Mouse (Mus musculus) forebrain, embryonic 15.5 days (tissue): ENCODE data around the gene Tgfbr3. TPM values are rescaled to one million over a fixed set of nuclear protein-coding genes. Genes with fewer than 3 reads are reported as not detected.

Source experiments
- ATAC-seq: fragments of 200-750 bp; cut with Nextera tagmentation; replicated peaks from 2 replicates; pipeline ENCODE4 v1.8.0; 2017; ENCODE audit warnings: mild to moderate bottlenecking, moderate TSS enrichment, moderate library complexity
- H3K27ac ChIP-seq: fragments of 300-500 bp; sonication (generic); replicated peaks from 2 replicates; pipeline ENCODE4 v1.5.1; 2015; ENCODE audit warnings: mild to moderate bottlenecking, inconsistent platforms
- H3K27me3 ChIP-seq: fragments of 300-500 bp; sonication (generic); 2 replicates; pipeline ENCODE4 v1.6.1; 2015; ENCODE audit warnings: inconsistent platforms
- H3K36me3 ChIP-seq: fragments of 300-500 bp; sonication (generic); 2 replicates; pipeline ENCODE4 v1.6.1; 2015; ENCODE audit warnings: mild to moderate bottlenecking, inconsistent platforms
- H3K4me1 ChIP-seq: fragments of 300-500 bp; sonication (generic); 2 replicates; pipeline ENCODE4 v1.6.1; 2015; ENCODE audit warnings: inconsistent platforms
- H3K4me2 ChIP-seq: fragments of 300-500 bp; sonication (generic); replicated peaks from 2 replicates; pipeline ENCODE4 v1.6.1; 2015; ENCODE audit warnings: mild to moderate bottlenecking, inconsistent platforms
- H3K4me3 ChIP-seq: fragments of 300-500 bp; sonication (generic); 2 replicates; pipeline ENCODE4 v1.5.1; 2015; ENCODE audit warnings: mild to moderate bottlenecking, inconsistent platforms
- H3K9ac ChIP-seq: fragments of 300-500 bp; sonication (generic); replicated peaks from 2 replicates; pipeline ENCODE4 v1.6.1; 2015; ENCODE audit warnings: mild to moderate bottlenecking, inconsistent platforms
- H3K9me3 ChIP-seq: fragments of 300-500 bp; sonication (generic); 2 replicates; pipeline ENCODE4 v1.6.1; 2016; ENCODE audit warnings: inconsistent platforms
- WGBS: fragments of 180-500 bp; shearing (Covaris S2); methylation state at CpG from one replicate; pipeline ENCODE4 v1.1.7; 2015; ENCODE audit warnings: mixed read lengths; 5-methylcytosine and 5-hydroxymethylcytosine counted together
- polyA plus RNA-seq: library from polyadenylated mRNA; unstranded; fragments of >200 nt; fragmentation: Nextera tagmentation; extraction: Ambion mirVana; gene quantifications from 2 replicates; pipeline ENCODE4 v1.2.1, GENCODE M21; 2015

The Tgfbr3 gene
- polyA plus RNA-seq, 1 experiment from 2014 or later = 2.0 TPM

- H3K9ac ChIP-seq = no peak overlapping the region
- peak overlapping the region; percentile 36 for H3K4me2 ChIP-seq
- H3K36me3 ChIP-seq = no peaks in the 10 kb centered on the region
- 0 out of 2 replicates have a peak overlapping the region, but pooled peaks have one; percentile 6 for H3K4me3 ChIP-seq
- peak; percentile 85 for ATAC-seq
- WGBS = 14% methylated on average over 12 of the region's 12 CpGs
- H3K27me3 ChIP-seq = peaks cover 6% of the 10 kb centered on the region; the same call in 1 of the 2 replicates
- peak overlapping the region; percentile 54 for H3K27ac ChIP-seq
- H3K4me1 ChIP-seq = peaks cover 9% of the 10 kb centered on the region
- H3K9me3 ChIP-seq = no peaks in the 10 kb centered on the region
Observed at GRCm38 (mm10) chr5:107087829-107088808, 201.3 kb downstream of the Tgfbr3 start.

DNA sequence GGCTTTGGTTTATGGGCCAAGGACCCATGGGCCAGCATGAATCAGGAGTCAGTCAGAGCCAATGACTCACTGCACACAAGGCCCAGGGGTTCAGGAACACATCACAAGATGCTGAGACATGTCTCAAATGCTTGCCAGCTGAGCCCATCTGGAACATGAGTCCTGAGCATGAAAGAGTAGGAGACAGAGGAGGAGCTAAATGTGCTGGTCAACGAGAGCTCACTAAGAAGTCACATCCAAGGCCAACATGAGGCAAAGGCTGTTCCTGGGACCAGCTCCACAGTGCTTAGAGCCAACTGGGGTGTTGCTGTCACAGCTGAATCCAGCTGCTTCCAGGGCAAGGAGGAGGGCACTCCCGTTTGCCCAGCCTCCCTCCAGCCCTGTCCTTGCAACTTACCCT is 202.1 kb downstream of the Tgfbr3 start:
- no peak overlapping the region for H3K9ac ChIP-seq
- H3K9me3 ChIP-seq = no peaks in the 10 kb centered on the region
- H3K27me3 ChIP-seq = peaks cover 4% of the 10 kb centered on the region; the same call in 1 of the 2 replicates
- no peak overlapping the region for H3K4me2 ChIP-seq
- no peak for ATAC-seq
- no peak overlapping the region for H3K27ac ChIP-seq
- WGBS = 54% methylated on average over 2 of the region's 2 CpGs
- peaks cover 9% of the 10 kb centered on the region for H3K4me1 ChIP-seq
- no peak overlapping the region for H3K4me3 ChIP-seq
- H3K36me3 ChIP-seq = no peaks in the 10 kb centered on the region

GRCm38 (mm10) chr5:107086166-107086565 is 203.3 kb downstream of the Tgfbr3 start:
- 80% methylated on average over 5 of the region's 5 CpGs for WGBS
- ATAC-seq = no peak
- Histone ChIP-seq H3K36me3 (no peaks in the 10 kb centered on the region), H3K4me1 (peaks cover 9% of the 10 kb centered on the region), H3K9ac (no peak overlapping the region), H3K27ac (no peak overlapping the region), H3K9me3 (no peaks in the 10 kb centered on the region), H3K27me3 (peaks cover 4% of the 10 kb centered on the region; the same call in 1 of the 2 replicates), H3K4me2 (no peak overlapping the region), H3K4me3 (no peak overlapping the region)

DNA sequence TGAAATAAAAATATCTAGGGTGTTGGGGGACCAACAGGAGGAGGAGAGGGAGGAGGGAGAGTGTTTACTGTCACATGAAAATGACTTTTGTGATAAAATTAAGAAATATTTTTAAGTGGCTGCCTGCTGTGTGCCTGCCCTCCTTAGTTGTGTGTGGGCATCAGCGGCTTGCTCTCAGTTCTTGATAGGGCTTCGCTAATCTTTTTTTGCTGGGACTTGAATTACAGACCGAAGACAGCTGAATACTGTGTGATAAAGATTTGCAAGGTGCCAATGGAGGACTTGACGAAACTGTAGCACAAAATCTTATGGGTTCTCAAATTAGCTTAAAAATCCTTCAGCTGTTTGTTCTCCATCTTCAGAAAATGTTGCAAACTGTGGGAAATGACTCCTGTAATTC is 205.0 kb downstream of the Tgfbr3 start:
- Histone ChIP-seq H3K4me1 (peaks cover 13% of the 10 kb centered on the region), H3K9me3 (no peaks in the 10 kb centered on the region), H3K36me3 (no peaks in the 10 kb centered on the region), H3K27me3 (peaks cover 8% of the 10 kb centered on the region; the same call in 1 of the 2 replicates), H3K9ac (no peak overlapping the region), H3K27ac (no peak overlapping the region), H3K4me3 (no peak overlapping the region), H3K4me2 (no peak overlapping the region)
- no peak for ATAC-seq
- 89% methylated on average over 4 of the region's 4 CpGs for WGBS

- 85% methylated on average over 3 of the region's 3 CpGs for WGBS
- Histone ChIP-seq H3K4me2 (no peak overlapping the region), H3K36me3 (no peaks in the 10 kb centered on the region), H3K9me3 (no peaks in the 10 kb centered on the region), H3K4me1 (peaks cover 9% of the 10 kb centered on the region), H3K9ac (no peak overlapping the region), H3K27ac (no peak overlapping the region), H3K27me3 (0 out of 2 replicates have a peak, but pooled peaks cover 5% of the 10 kb centered on the region), H3K4me3 (no peak overlapping the region)
- no peak for ATAC-seq
Observed at GRCm38 (mm10) chr5:107082011-107082410, 207.4 kb downstream of the Tgfbr3 start.

- Histone ChIP-seq H3K4me3 (no peak overlapping the region), H3K9ac (no peak overlapping the region), H3K4me1 (peaks cover 9% of the 10 kb centered on the region), H3K4me2 (no peak overlapping the region), H3K27ac (no peak overlapping the region), H3K36me3 (no peaks in the 10 kb centered on the region), H3K27me3 (0 out of 2 replicates have a peak, but pooled peaks cover 5% of the 10 kb centered on the region), H3K9me3 (no peaks in the 10 kb centered on the region)
- no peak for ATAC-seq
- 59% methylated on average over 12 of the region's 12 CpGs for WGBS
Observed at GRCm38 (mm10) chr5:107080986-107081624, 208.3 kb downstream of the Tgfbr3 start.

DNA sequence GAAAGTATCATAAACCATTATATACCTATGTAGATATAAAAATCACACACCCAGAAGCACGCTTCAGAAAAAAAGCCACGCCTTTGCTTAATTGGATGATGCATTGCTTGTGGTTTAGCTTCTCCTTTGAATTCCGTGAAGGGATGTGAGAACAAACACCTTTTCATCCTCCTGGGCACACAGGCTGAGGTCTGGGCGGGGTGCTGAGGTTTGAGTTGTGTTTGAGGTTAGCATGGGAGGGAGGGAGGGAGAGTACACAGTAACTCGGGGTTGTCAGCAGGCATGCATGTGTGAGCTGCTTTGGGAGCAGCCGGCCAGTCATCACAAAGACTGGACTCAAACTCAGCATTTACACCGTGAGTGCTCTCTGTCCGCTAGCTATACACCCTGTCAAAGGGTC is 209.5 kb downstream of the Tgfbr3 start:
- ATAC-seq = no peak
- Histone ChIP-seq H3K4me3 (no peak overlapping the region), H3K27me3 (0 out of 2 replicates have a peak, but pooled peaks cover 5% of the 10 kb centered on the region), H3K9ac (no peak overlapping the region), H3K36me3 (no peaks in the 10 kb centered on the region), H3K4me1 (peaks cover 9% of the 10 kb centered on the region), H3K27ac (no peak overlapping the region), H3K9me3 (no peaks in the 10 kb centered on the region), H3K4me2 (no peak overlapping the region)
- 46% methylated on average over 8 of the region's 8 CpGs for WGBS

DNA sequence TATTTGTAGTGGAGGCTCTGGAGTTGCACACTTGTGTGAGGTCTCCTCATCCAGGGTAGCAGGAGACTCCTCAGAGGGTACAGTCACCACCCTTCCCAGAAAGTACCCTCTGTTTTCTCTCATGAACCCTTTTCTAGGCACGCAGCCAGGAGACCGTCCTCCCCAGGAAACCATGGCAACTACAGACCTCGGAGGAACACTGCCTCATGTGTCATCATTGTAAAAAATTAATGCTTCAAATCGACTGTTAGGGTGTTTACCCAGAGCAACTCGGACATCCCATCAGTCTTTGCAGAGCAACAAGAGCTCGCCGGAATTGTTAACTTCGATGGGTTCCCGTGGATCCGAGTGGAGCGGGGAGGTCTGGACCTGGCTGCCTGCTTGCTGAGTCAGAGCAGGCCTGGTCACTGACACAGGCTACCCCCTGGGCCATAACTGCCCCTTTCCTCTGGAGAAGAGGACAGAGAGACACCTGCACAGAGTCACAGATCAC is 210.2 kb downstream of the Tgfbr3 start:
- Histone ChIP-seq H3K9ac (no peak overlapping the region), H3K4me2 (no peak overlapping the region), H3K4me1 (peaks cover 9% of the 10 kb centered on the region), H3K36me3 (no peaks in the 10 kb centered on the region), H3K9me3 (no peaks in the 10 kb centered on the region), H3K27me3 (0 out of 2 replicates have a peak, but pooled peaks cover 5% of the 10 kb centered on the region), H3K4me3 (no peak overlapping the region), H3K27ac (no peak overlapping the region)
- 0 out of 2 replicates have a peak, but pooled peaks have one; percentile 46 for ATAC-seq
- WGBS = 38% methylated on average over 11 of the region's 11 CpGs

DNA sequence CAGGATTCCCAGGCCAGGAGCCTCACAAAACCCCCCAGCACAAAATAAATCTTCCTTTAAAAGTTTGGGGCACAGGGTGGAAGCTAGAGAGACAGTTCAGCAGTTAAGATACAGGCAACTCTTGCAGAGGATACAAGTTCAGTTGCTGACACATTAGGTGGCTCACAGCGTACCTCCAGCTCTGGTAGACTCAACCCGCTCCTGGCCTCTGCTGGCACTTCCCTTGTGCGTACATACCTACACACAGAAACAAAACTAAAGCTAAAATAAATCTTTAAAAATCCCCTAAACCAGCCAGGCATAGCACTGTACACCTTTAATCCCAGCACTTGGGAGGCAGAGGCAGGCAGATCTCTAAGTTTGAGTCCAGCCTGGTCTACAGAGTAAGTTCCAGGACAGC is 211.1 kb downstream of the Tgfbr3 start:
- Histone ChIP-seq H3K4me3 (no peak overlapping the region), H3K27ac (no peak overlapping the region), H3K27me3 (0 out of 2 replicates have a peak, but pooled peaks cover 5% of the 10 kb centered on the region), H3K36me3 (no peaks in the 10 kb centered on the region), H3K4me1 (peaks cover 9% of the 10 kb centered on the region), H3K4me2 (no peak overlapping the region), H3K9ac (no peak overlapping the region), H3K9me3 (no peaks in the 10 kb centered on the region)
- WGBS = 96% methylated on average over 3 of the region's 3 CpGs
- no peak for ATAC-seq

- Histone ChIP-seq H3K4me2 (no peak overlapping the region), H3K9me3 (no peaks in the 10 kb centered on the region), H3K36me3 (no peaks in the 10 kb centered on the region), H3K4me1 (peaks cover 9% of the 10 kb centered on the region), H3K9ac (no peak overlapping the region), H3K4me3 (no peak overlapping the region), H3K27ac (no peak overlapping the region), H3K27me3 (0 out of 2 replicates have a peak, but pooled peaks cover 5% of the 10 kb centered on the region)
- ATAC-seq = no peak
- 93% methylated on average over 7 of the region's 7 CpGs for WGBS
Observed at GRCm38 (mm10) chr5:107077900-107078299, 211.5 kb downstream of the Tgfbr3 start.

DNA sequence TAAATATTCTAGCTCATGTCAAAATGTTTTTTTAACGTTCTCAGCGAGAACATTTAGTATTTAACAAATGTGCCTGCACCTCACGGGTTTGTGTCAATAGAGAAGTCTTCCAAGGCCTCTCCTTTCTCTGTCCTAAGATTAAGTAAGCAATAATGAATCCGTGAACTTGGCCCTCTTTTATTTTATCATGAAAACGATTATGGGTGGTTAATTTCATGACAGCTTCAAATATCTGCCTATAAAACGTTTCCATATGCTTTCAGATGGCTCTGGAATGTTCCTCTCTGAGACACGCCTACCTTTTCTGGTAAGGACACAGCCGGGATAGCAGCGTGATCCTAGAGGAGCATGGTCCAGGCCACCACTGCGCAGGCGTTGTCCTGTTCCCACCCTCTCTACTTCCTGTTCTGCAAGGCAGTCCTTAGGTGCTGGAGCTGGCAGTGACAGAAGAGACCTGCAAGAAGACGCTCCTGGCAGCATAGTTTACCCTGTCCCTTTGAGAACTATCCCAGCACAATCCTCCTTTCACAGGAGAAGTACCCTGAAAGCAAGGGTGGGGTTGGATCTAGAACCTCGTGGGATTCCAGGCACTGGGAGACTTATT is 214.3 kb downstream of the Tgfbr3 start:
- Histone ChIP-seq H3K4me3 (no peak overlapping the region), H3K4me2 (no peak overlapping the region), H3K36me3 (no peaks in the 10 kb centered on the region), H3K9me3 (no peaks in the 10 kb centered on the region), H3K9ac (no peak overlapping the region), H3K27me3 (no peaks in the 10 kb centered on the region), H3K4me1 (peaks cover 9% of the 10 kb centered on the region), H3K27ac (no peak overlapping the region)
- no peak for ATAC-seq
- 80% methylated on average over 13 of the region's 13 CpGs for WGBS
